Mouse (Mus musculus) lung, postnatal 36 days (tissue): ENCODE measurements around the gene D16Ertd472e.
A peak's percentile ranks its signal among the peaks of the same experiment; 100 is the strongest.

ENCODE experiments used
- DNase-seq: peaks from one replicate; pipeline ENCODE4 v3.0.0; 2022; ENCODE audit warnings: mixed read lengths

Gene D16Ertd472e

GRCm38 (mm10) chr16:78576478-78577084 is at the start of gene D16Ertd472e:
TSS of gene D16Ertd472e (minus strand) at chr16:78576708.
- peak; percentile 91 for DNase-seq

DNA sequence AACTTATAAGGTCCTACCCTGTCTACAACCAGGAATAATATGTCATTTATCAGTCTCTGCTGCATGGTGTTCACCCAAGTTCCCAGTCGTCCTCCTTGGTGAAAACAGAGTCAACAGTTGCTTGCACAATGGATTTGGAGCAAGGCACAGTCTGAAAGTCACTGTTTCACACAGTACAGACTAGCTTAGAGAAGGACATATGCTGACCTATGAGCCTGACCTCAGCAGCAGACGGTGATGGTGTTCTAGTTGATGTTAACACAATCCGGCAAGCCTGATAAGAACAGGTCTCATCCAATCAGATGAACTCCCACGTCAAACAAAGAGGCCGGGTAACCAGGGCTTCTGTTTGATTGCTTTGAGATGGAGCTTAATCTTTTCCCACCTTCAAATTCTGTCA is 46.2 kb upstream of the D16Ertd472e start:
- no peak for DNase-seq

DNA sequence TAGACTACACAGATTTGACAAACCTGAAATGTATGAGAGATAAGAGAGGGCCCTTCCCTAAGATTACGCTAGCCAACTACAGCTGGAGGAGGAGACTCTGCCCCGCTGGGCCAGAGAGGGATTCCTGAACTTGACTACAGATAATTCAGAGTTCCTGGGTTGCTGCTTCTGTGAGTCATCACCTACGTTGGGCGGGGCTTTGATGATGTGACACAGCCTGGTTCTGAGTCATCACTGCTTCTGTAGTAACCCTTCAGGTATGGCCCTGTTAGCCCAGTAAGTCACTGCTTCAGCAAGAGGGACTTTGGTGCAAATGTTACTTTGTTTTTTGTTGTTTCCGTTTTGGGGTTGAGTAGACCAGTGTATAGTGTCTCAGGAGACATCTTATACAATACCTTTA is 42.9 kb upstream of the D16Ertd472e start:
- DNase-seq, result peak; percentile 43

GRCm38 (mm10) chr16:78617757-78618532 is 41.4 kb upstream of the D16Ertd472e start:
- no peak for DNase-seq

GRCm38 (mm10) chr16:78606202-78606601 is 29.7 kb upstream of the D16Ertd472e start:
- DNase-seq, result no peak

GRCm38 (mm10) chr16:78598919-78599318 is 22.4 kb upstream of the D16Ertd472e start:
- DNase-seq, result no peak

GRCm38 (mm10) chr16:78596381-78596780 is 19.9 kb upstream of the D16Ertd472e start:
- no peak for DNase-seq

GRCm38 (mm10) chr16:78595821-78596220 is 19.3 kb upstream of the D16Ertd472e start:
- DNase-seq, result no peak

DNA sequence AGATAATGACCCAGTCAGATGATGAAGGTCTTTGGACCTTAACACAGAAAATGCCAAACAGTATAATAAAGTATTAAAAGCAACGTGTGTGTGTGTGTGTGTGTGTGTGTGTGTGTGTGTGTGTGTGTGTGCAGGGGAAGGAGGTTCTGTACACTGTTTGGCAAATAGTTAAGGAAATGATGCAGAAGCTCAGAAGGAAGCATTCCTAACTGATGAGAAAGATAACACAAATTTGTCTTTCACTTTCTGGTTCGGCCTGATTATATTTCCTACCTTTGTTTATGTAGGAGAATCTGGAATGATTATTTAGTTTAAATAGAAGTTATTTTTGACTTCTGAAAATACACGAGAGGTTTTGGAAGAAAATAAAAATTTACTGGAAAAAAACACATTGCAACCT is 17.6 kb upstream of the D16Ertd472e start:
- peak; percentile 21 for DNase-seq

GRCm38 (mm10) chr16:78591130-78591529 is 14.6 kb upstream of the D16Ertd472e start:
- DNase-seq, result no peak

DNA sequence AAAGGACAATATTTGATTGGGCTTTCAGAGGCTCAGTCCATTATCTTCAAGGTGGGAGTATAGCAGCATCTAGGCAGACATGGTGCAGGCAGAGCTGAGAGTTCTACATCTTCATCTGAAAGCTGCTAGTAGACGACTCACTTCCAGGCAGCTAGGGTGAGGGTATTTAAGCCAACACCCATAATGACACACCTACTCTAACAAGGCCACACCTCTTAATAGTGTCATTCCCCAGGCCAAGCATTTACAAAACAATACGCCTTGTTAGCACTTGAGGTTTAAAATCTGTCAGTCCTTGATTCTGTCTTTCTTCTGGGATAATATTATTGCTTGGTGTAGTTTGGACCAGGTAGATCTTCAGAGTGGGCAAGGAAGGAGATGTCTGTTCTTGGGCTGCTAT is 12.3 kb upstream of the D16Ertd472e start:
- no peak for DNase-seq

DNA sequence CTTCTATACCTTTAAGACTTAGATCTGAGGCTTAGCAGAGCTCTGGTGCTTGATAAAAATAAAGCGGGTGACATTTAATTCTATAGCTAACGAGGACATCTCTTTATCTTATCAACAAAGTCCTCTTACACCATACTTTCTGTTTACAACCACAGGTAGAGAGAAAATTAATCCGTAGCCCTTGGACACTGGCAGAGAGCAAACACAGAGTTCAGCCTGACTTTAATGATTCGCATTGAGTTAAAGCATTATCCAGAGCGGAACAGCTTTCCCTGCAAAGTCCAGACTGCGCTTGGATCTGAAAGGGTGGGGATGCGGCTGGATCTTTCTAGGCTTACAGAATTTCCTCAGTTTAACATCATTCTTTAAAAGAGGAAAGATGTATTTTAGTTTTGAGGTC is 10.1 kb upstream of the D16Ertd472e start:
- no peak for DNase-seq

GRCm38 (mm10) chr16:78585664-78586397 is 9.3 kb upstream of the D16Ertd472e start:
- no peak for DNase-seq

GRCm38 (mm10) chr16:78585163-78585562 is 8.7 kb upstream of the D16Ertd472e start:
- no peak for DNase-seq

GRCm38 (mm10) chr16:78583968-78584367 is 7.5 kb upstream of the D16Ertd472e start:
- no peak for DNase-seq

GRCm38 (mm10) chr16:78580387-78580786 is 3.9 kb upstream of the D16Ertd472e start:
- no peak for DNase-seq

DNA sequence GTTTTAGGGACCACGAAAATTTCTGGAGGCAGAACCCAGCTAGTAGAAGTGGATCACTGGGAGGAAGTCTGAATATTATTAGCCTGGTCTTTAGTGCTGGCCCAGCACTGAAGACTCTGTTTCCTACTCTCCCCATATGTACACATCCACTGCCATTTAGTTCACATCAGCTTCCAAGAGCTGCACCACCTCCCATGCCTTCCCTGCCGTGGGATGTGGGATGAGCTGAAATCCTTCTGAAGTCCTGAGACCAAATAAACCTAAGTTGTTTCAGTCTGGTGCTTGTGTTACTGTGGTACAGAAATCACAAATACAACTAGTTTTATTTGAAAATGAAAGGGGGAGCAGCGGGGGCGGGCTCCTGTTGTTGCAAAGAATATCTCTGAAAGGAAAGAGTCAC is 2.9 kb upstream of the D16Ertd472e start:
- no peak for DNase-seq

GRCm38 (mm10) chr16:78577085-78577671 is 670 bp upstream of the D16Ertd472e start:
- peak; percentile 78 for DNase-seq

DNA sequence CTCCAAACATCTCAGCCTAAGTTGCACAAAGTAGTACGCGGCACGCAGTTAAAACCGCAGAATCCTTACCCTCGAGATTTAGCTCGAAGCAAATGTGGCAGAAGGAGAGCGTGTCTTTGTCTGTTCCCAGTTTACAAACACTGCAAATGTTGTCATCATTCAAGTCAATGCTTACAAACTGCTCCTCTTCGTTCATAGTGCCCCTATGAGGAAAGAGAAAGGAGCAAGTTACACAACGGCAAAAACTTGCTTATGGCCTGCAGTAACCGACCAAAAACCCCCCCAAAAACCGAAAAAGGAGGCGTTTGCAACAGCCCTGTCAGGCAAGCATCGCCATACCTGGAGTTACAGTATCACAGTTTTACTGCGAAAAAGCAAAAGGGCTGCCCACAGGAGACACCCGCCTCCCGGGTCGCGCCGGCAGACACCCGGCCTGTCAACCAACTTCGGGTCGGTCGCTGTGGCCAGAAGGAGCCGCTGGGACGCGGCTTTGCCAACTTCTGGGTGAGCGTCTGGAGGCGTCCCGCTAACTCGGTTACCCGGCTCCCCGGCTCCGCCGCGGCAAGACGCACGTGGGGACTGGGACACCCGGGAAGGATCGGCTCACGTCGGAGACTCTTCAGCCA is 543 bp downstream of the D16Ertd472e start:
- DNase-seq, result peak; percentile 60

DNA sequence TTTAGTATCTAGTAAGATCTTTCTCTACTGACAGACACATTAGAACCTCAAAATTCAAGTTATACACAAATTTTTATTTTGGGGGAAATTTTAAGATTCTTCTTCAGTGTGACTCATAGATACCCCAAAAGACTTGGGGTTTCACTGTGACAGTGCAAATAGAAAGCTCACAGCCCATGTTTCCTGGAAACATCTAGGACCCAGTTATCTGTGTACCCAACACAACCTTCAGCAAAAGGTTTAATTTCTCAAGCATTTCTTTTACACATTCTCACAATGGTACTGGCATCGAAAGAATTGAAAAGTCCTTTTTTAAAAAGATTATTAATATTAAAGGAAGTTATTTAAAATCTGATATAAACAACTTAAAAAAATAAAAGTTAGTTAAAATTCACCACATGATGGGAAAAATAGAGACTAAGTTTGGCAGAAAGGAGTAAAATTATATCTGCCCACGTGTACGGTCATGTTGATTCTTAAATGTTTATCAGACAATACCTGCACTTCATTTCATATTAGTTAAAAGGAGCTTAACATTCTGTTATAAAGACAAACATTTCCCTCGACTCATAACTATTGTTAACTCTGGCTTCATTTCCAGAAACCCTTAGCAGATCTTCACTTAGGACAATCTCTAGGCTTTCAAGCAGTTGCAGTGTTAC is 1.2 kb downstream of the D16Ertd472e start:
- no peak for DNase-seq

GRCm38 (mm10) chr16:78574241-78574640 is 2.3 kb downstream of the D16Ertd472e start:
- no peak for DNase-seq

DNA sequence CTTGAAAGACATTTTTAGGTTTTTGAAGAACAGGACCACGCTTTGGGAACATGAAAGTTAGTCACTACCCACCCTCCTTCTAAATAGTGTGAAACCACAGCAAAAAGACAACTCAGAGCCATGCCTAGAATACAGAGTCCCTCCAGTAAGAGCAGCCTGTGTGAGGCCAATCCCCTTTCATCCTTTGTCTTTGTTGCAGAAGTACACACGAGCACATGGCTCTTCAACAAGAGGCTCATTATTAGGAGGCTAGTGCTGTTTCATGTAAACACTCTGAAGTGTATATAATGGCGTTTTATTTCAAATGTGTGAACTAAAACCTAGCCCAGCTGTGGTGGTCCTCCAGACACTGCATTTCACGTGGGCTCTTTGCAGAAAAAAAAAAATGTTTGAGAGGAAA is 3.5 kb downstream of the D16Ertd472e start:
- no peak for DNase-seq
